Mouse (Mus musculus) neutrophil, adult 83 days (primary cell): ENCODE results near the gene Gna12. TPM values are rescaled to one million over a fixed set of nuclear protein-coding genes. Genes with fewer than 3 reads are reported as not detected.

Experiments
- total RNA-seq, 2 experiments: library from RNA; stranded (reverse); gene quantifications; one replicate each; pipeline ENCODE4 v1.2.4; 2023

Gna12 gene
- 10 to 100 TPM; 30.8 to 33.4 TPM for total RNA-seq

DNA sequence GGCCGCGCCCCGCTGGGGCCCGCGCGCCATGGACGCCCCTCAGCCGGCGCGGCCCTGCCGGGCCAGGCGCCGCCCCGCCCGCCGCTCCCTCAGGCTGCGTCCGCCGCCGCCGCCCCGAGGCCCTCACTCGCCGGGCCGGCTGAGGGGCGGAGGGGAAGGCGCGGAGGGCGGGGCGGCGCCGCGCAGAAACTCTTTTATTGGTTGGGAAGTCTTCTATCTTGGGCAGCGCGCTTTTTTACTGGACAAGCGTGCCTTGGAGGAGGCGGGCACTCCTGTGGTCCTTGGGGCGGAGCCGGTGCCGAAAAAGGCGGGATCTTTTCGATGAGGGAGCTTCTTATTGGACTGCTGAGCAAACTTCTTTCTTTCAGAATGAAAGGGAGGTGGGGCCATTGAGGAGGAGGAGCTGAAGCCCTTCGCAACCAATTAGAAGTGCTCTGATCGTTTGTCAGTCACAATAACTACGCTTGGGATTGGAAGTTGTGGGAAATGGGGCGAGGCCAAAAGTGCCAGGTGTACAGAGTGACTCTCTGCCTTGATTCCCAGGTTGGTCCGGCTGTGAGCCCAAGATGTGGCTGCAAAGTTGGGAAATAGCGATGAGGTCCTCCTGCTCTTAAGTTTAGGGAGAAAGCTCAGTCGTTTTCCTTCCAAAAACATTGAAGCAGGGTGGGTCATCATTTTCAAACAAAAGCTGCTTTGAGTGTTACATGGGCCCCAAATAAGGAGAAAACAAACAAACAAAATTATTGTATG, at the start of gene Gna12:
Gene Gna12, minus strand, starts transcription at position 118 of the 750 bp plus-strand sequence.

DNA sequence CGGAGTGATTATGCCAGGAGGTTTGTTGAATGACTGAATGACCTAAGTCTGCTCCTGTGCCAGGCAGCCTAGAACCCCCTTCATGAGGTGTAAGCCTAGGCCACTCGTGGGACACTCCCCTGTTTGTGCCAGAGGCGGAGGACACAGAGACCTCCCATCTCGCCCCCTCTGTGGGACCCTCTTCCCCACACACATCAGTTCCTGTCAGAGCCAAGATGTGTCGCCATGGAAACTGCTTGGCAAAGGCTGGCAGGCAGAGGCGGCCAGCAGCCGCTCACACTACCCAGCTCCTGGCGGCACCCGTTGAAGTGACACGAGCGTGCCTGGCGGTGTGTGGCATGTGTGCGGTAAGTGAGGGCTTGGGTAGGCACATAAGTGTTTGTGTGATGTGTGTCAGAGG, 106.4 kb downstream of the Gna12 start, which contains the start of gene Amz1:
Gene Amz1, plus strand, starts transcription at position 306 of the 400 bp plus-strand sequence.

Other genes starting within 250 kb of the Gna12 start
- gene Lfng, start 223.1 kb downstream of the Gna12 start, total RNA-seq = 10 to 100 TPM; 32.3 to 39.6 TPM
- gene Ttyh3, start 181.4 kb downstream of the Gna12 start, total RNA-seq = 10 to 100 TPM; 88.4 to 92.5 TPM
- 10 to 100 TPM in 1 of 2 experiments, 1 to 10 TPM in 1; 9.9 to 15.5 TPM for gene Iqce, start 128.1 kb downstream of the Gna12 start, total RNA-seq
- gene Brat1, start 125.4 kb downstream of the Gna12 start, total RNA-seq = 10 to 100 TPM; 15.7 to 16.0 TPM
- gene Amz1, start 106.3 kb downstream of the Gna12 start, total RNA-seq = 1 to 10 TPM; 3.5 to 4.2 TPM
- gene Card11, start 170.2 kb upstream of the Gna12 start, total RNA-seq = 1 to 10 TPM; 1.4 to 2.0 TPM